Mouse (Mus musculus): Measurements from ENCODE around the gene Pde8b.

DNA sequence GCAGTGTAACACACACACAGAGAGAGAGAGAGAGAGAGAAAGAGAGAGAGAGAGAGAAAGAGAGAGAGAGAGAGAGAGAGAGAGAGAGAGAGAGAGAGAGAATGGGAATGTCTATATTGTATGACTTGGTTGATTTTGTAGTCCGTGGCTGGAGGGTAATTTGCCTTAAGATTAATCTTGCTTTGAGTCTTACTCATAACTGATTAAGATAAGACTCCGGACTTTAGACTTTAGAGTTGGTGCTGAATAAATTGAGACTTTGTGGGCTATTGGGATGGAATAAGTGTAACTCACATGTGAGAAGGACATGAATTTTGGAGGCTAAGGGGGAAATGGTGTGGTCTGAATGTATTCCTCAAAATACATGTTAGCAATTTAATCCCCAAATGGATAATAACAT lies 7.1 kb downstream of the Pde8b start:
- TF ChIP-seq CTCF (IDR thresholded peaks at IDR 0.05; ENCODE audit: low read depth, low read length) (no peak), EP300 (IDR thresholded peaks at IDR 0.05; ENCODE audit: insufficient read depth, low read depth, low read length) (no peak)

All from ES-Bruce4 (cell line).